Mouse (Mus musculus): ENCODE measurements around the gene Capn15.

DNA sequence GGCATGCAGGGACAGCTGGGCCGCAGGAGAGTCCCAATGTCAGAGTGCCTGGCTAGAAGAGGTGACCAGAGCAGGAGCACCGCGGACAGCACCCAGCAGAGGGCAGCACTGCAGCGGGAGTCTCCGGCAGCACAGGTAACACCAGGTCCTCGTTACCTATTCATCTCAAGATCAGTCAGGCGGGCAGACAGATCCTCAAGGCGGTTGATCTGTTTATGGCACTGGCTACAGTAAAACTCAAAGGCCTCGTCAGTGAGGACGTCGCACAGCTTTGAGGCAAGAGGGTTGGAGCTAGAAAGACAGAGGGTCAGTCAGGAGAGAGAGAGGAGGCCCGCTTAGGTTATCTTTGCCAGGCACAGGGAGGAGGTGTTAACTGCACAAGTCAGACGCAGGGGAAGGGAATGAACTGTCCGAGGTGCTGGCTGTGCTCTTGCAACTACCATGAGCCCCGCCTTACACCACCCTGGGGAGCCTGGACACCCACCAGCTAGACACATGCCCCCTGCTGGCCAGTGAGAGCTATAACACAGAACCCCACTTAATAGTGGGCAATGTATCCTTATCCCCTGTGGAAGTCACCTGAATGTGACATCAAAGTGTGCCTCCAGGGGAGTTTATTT, 26.4 kb upstream of the Capn15 start:
- TF ChIP-seq POLR2AphosphoS2 (IDR thresholded peaks at IDR 0.05; ENCODE audit: insufficient read length, low read depth): no peak
- no peak for TF ChIP-seq POLR2A (IDR thresholded peaks at IDR 0.05; ENCODE audit: insufficient read length, low read depth)
- no peak for TF ChIP-seq E2F4 (IDR thresholded peaks at IDR 0.05; ENCODE audit: insufficient read depth)
- no peak for TF ChIP-seq TCF3 (IDR thresholded peaks at IDR 0.05; ENCODE audit: insufficient read length, low read depth)
- TF ChIP-seq MYOG (IDR thresholded peaks at IDR 0.05; ENCODE audit: control insufficient read depth in 1 of 3, insufficient read depth in 1 of 3, insufficient read length in 2 of 3, low read depth in 2 of 3): no peak
- TF ChIP-seq REST (IDR thresholded peaks at IDR 0.05; ENCODE audit: insufficient read depth, insufficient read length): peak; percentile 90
- no peak for TF ChIP-seq USF1 (IDR thresholded peaks at IDR 0.05; ENCODE audit: low read depth)
- no peak for TF ChIP-seq MYOD1 (IDR thresholded peaks at IDR 0.05; ENCODE audit: control insufficient read depth in 1 of 3, insufficient read length in 2 of 3, low read depth in 2 of 3)
- no peak for TF ChIP-seq CEBPB (IDR thresholded peaks at IDR 0.05; ENCODE audit: insufficient read depth, poor library complexity, severe bottlenecking)

All from myocyte (in vitro differentiated cells).